Comparison of ENCODE assay signal across 12 mouse cellular contexts in the genomic region with DNA sequence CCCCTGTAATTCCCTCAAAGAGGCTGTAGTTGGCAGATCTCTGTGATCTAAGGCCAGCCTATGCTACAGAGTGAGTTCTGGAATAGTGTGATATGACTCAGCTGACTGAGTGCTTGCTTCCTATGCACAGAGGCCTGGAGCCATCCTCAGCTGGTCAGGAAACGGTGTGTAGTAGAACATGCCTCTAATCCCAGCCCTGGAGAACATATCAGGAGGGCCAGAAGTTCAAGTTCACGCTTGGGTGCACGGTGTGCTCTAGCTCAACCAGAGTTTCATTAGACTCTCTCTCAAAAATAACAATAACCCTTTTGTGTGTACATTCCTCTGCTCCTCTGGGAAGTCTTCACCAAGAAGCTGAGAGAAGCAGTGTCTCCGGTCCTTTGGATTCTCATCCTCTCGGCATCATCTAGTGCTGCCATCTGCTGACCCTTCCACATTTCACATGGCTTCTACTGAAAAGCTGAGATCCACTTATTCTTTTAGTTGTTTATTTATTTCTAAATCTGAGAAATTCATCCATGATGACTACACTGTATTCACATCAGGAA. TPM values are rescaled to one million over a fixed set of nuclear protein-coding genes. Genes with fewer than 3 reads are reported as not detected.
DNase-seq lines count a peak whose midpoint lies in the region; ATAC-seq and TF ChIP-seq lines count a peak whose summit lies in the region.
"Had no signal": no experiment of that assay in that cellular context is flagged by ENCODE, and none has a peak within 500 bp of the region (broad histone marks: within the 10 kb centered on the region; RNA-seq: fewer than 3 reads in every experiment).

No protein-coding gene starts in this region.

- no peak overlapping the region for H3K9ac ChIP-seq in forebrain, postnatal 0 days
- H3K9ac ChIP-seq in lung, embryonic 14.5 days: no peak overlapping the region
- H3K9ac ChIP-seq in hindbrain, embryonic 14.5 days: no peak overlapping the region
- H3K9ac ChIP-seq: forebrain, embryonic 12.5 days; liver, postnatal 0 days had no signal

- no peak overlapping the region for H3K4me3 ChIP-seq in forebrain, postnatal 0 days (ENCODE audit: low read depth, low read length)
- H3K4me3 ChIP-seq in forebrain, embryonic 10.5 days: no peak overlapping the region
- no peak overlapping the region for H3K4me3 ChIP-seq in lung, embryonic 14.5 days (ENCODE audit: low read depth, low read length)
- H3K4me3 ChIP-seq in hindbrain, embryonic 14.5 days (replicated peaks; ENCODE audit: low read length): no peak overlapping the region
- H3K4me3 ChIP-seq: forebrain, embryonic 12.5 days had no signal

- H3K4me2 ChIP-seq in forebrain, postnatal 0 days (ENCODE audit: low read depth): no peak overlapping the region
- H3K4me2 ChIP-seq in lung, embryonic 14.5 days: no peak overlapping the region
- no peak overlapping the region for H3K4me2 ChIP-seq in hindbrain, embryonic 14.5 days (replicated peaks)
- H3K4me2 ChIP-seq: forebrain, embryonic 12.5 days had no signal

- H3K27me3 ChIP-seq in forebrain, postnatal 0 days (ENCODE audit: insufficient read depth, low read length): no peaks in the 10 kb centered on the region
- H3K27me3 ChIP-seq in forebrain, embryonic 10.5 days (ENCODE audit: poor library complexity, severe bottlenecking): no peaks in the 10 kb centered on the region
- H3K27me3 ChIP-seq in lung, embryonic 14.5 days (ENCODE audit: insufficient read depth, low read length): no peaks in the 10 kb centered on the region
- H3K27me3 ChIP-seq in hindbrain, embryonic 14.5 days (ENCODE audit: control insufficient read depth, insufficient read depth, low read length): no peaks in the 10 kb centered on the region
- H3K27me3 ChIP-seq: forebrain, embryonic 12.5 days had no signal

- H3K27ac ChIP-seq in forebrain, postnatal 0 days (ENCODE audit: low read depth, low read length): no peak overlapping the region
- H3K27ac ChIP-seq in forebrain, embryonic 10.5 days: no peak overlapping the region
- no peak overlapping the region for H3K27ac ChIP-seq in lung, embryonic 14.5 days (ENCODE audit: low read depth)
- no peak overlapping the region for H3K27ac ChIP-seq in hindbrain, embryonic 14.5 days
- H3K27ac ChIP-seq: forebrain, embryonic 12.5 days had no signal

- TF ChIP-seq POLR2A in brain, embryonic 14.5 days (IDR thresholded peaks at IDR 0.05; ENCODE audit: borderline replicate concordance, extremely low read depth, insufficient read depth, insufficient read length, poor library complexity, severe bottlenecking): no peak

- H3K4me1 ChIP-seq in forebrain, postnatal 0 days (ENCODE audit: insufficient read depth): no peaks in the 10 kb centered on the region
- H3K4me1 ChIP-seq in forebrain, embryonic 10.5 days: no peaks in the 10 kb centered on the region
- no peaks in the 10 kb centered on the region for H3K4me1 ChIP-seq in lung, embryonic 14.5 days (ENCODE audit: insufficient read depth)
- H3K4me1 ChIP-seq in hindbrain, embryonic 14.5 days (replicated peaks; ENCODE audit: control insufficient read depth, insufficient read depth, low read length): no peaks in the 10 kb centered on the region
- H3K4me1 ChIP-seq: forebrain, embryonic 12.5 days had no signal

- no peak for ATAC-seq in forebrain, postnatal 0 days
- ATAC-seq in lung, embryonic 14.5 days (ENCODE audit: insufficient read depth): no peak
- ATAC-seq in hindbrain, embryonic 14.5 days (ENCODE audit: low FRiP score): no peak
- ATAC-seq: CD4-positive, CD25-positive, alpha-beta regulatory T cell, adult 4 months; liver, postnatal 0 days had no signal

- TF ChIP-seq CTCF in forebrain, postnatal 0 days (IDR thresholded peaks at IDR 0.05; ENCODE audit: low read depth): peak; percentile 54
- peak; percentile 40 for TF ChIP-seq CTCF in lung, embryonic 14.5 days (IDR thresholded peaks at IDR 0.05; ENCODE audit: low read depth)
- peak; percentile 40; the same call in 1 of the 2 replicates for TF ChIP-seq CTCF in brain, embryonic 14.5 days (IDR thresholded peaks at IDR 0.05; ENCODE audit: borderline replicate concordance, extremely low read depth, insufficient read depth, insufficient read length)

- H3K9me3 ChIP-seq in forebrain, postnatal 0 days (ENCODE audit: low read length): no peaks in the 10 kb centered on the region
- no peaks in the 10 kb centered on the region for H3K9me3 ChIP-seq in forebrain, embryonic 10.5 days
- H3K9me3 ChIP-seq in lung, embryonic 14.5 days (ENCODE audit: low read depth, low read length): no peaks in the 10 kb centered on the region
- H3K9me3 ChIP-seq in hindbrain, embryonic 14.5 days (ENCODE audit: control insufficient read depth, low read length): no peaks in the 10 kb centered on the region
- H3K9me3 ChIP-seq: forebrain, embryonic 12.5 days had no signal

- 73% methylated on average over 5 of the region's 5 CpGs for WGBS in forebrain, postnatal 0 days
- 85% methylated on average over 5 of the region's 5 CpGs for WGBS in forebrain, embryonic 10.5 days
- WGBS in lung, embryonic 14.5 days: 71% methylated on average over 5 of the region's 5 CpGs
- WGBS in hindbrain, embryonic 14.5 days: 63% methylated on average over 5 of the region's 5 CpGs

- H3K36me3 ChIP-seq in forebrain, postnatal 0 days (ENCODE audit: insufficient read depth): no peaks in the 10 kb centered on the region
- H3K36me3 ChIP-seq in forebrain, embryonic 10.5 days (replicated peaks): no peaks in the 10 kb centered on the region
- H3K36me3 ChIP-seq in lung, embryonic 14.5 days (ENCODE audit: insufficient read depth): no peaks in the 10 kb centered on the region
- no peaks in the 10 kb centered on the region for H3K36me3 ChIP-seq in hindbrain, embryonic 14.5 days (replicated peaks; ENCODE audit: control insufficient read depth, insufficient read depth)
- H3K36me3 ChIP-seq: forebrain, embryonic 12.5 days had no signal

- peak; percentile 22 for DNase-seq in forebrain, postnatal 0 days
- no peak for DNase-seq in forebrain, embryonic 10.5 days (ENCODE audit: extremely low spot score, low spot score)
- DNase-seq in lung, embryonic 14.5 days: peak; percentile 36
- DNase-seq in lung, adult 18-20 months: no peak
- DNase-seq in brain, embryonic 14.5 days (ENCODE audit: low read depth): peak; percentile 50
- peak; percentile 79 for DNase-seq in retina, postnatal 1 day
- no peak for DNase-seq in hindbrain, embryonic 14.5 days (ENCODE audit: low spot score)
- DNase-seq in spleen, postnatal 14 days (ENCODE audit: low spot score in 2 of 2): no peak
- DNase-seq: liver, postnatal 0 days had no signal

RNA-seq across cellular contexts. Expression of a gene that starts 22.3 kb away (rescaled TPM):
- total RNA-seq in forebrain, postnatal 0 days (2014; rRNA removed): 71.3 and 95.2 TPM in 2 replicates
- polyA plus RNA-seq in forebrain, postnatal 0 days (2015; fragmentation: Nextera tagmentation; extraction: Ambion mirVana): 24.3 and 33.6 TPM in 2 replicates
- 2.3 TPM in 2 replicates for polyA plus RNA-seq in forebrain, embryonic 10.5 days (2016; fragmentation: Nextera tagmentation; extraction: Ambion mirVana)
- polyA plus RNA-seq in lung, embryonic 14.5 days (2014; fragmentation: Nextera tagmentation; extraction: Ambion mirVana): 1.3 and 1.6 TPM in 2 replicates
- 12.4 and 18.9 TPM in 2 replicates for polyA plus RNA-seq in brain, embryonic 14.5 days (2012; rRNA removed)
- 27.5 and 31.9 TPM in 2 replicates for polyA plus RNA-seq in hindbrain, embryonic 14.5 days (2014; fragmentation: Nextera tagmentation; extraction: Ambion mirVana)
- total RNA-seq: hematopoietic stem cell, adult 5-6 weeks had no signal
- polyA plus RNA-seq: liver, postnatal 0 days had no signal

Comparison
In these comparisons a context has a peak if more than half of its experiments do, and no peak if none do; other contexts are left out.
1. DNase-seq: peak in forebrain, postnatal 0 days (single experiment), lung, embryonic 14.5 days (single experiment), brain, embryonic 14.5 days (single experiment) and retina, postnatal 1 day (single experiment); none in forebrain, embryonic 10.5 days (single experiment), lung, adult 18-20 months (0 of 2), hindbrain, embryonic 14.5 days (single experiment) and spleen, postnatal 14 days (0 of 2).
2. Peak in every context shown above with its lines, with median percentiles within 50 percentile points of each other: CTCF ChIP-seq.